Mouse (Mus musculus): Measurements from ENCODE around the gene Kmt5a. TPM values are rescaled to one million over a fixed set of nuclear protein-coding genes. Genes with fewer than 3 reads are reported as not detected.

Gene Kmt5a
- 58.7 TPM for polyA plus RNA-seq (2015; fragmentation: Illumina TruSeq; extraction: RNeasy Lipid Tissue Mini Kit (QIAGEN cat#74804); ENCODE audit: insufficient read depth, low replicate concordance)

GRCm38 (mm10) chr5:124439447-124440093, at the start of gene Kmt5a:
TSS of gene Kmt5a (plus strand) at chr5:124439930.

GRCm38 (mm10) chr5:124425412-124426259, 14.1 kb upstream of the Kmt5a start, which contains the start of gene Sbno1:
TSS of gene Sbno1 (minus strand) at chr5:124426001.

GRCm38 (mm10) chr5:124482966-124483654, 43.4 kb downstream of the Kmt5a start, which contains the start of gene Snrnp35:
TSS of gene Snrnp35 (plus strand) at chr5:124483134.

Other genes with a start within 250 kb of the Kmt5a start
- 16.3 TPM for gene Pitpnm2, start 190.2 kb upstream of the Kmt5a start, polyA plus RNA-seq (2015; fragmentation: Illumina TruSeq; extraction: RNeasy Lipid Tissue Mini Kit (QIAGEN cat#74804); ENCODE audit: insufficient read depth, low replicate concordance)
- gene Mphosph9, start 112.0 kb upstream of the Kmt5a start, polyA plus RNA-seq (2015; fragmentation: Illumina TruSeq; extraction: RNeasy Lipid Tissue Mini Kit (QIAGEN cat#74804); ENCODE audit: insufficient read depth, low replicate concordance) = 25.4 TPM
- 15.1 TPM for gene 2810006K23Rik, start 111.8 kb upstream of the Kmt5a start, polyA plus RNA-seq (2015; fragmentation: Illumina TruSeq; extraction: RNeasy Lipid Tissue Mini Kit (QIAGEN cat#74804); ENCODE audit: insufficient read depth, low replicate concordance)
- gene Cdk2ap1, start 76.8 kb upstream of the Kmt5a start, polyA plus RNA-seq (2015; fragmentation: Illumina TruSeq; extraction: RNeasy Lipid Tissue Mini Kit (QIAGEN cat#74804); ENCODE audit: insufficient read depth, low replicate concordance) = 121 TPM
- 125 TPM for gene Sbno1, start 13.9 kb upstream of the Kmt5a start, polyA plus RNA-seq (2015; fragmentation: Illumina TruSeq; extraction: RNeasy Lipid Tissue Mini Kit (QIAGEN cat#74804); ENCODE audit: insufficient read depth, low replicate concordance)
- 16.5 TPM for gene Rilpl2, start 38.4 kb downstream of the Kmt5a start, polyA plus RNA-seq (2015; fragmentation: Illumina TruSeq; extraction: RNeasy Lipid Tissue Mini Kit (QIAGEN cat#74804); ENCODE audit: insufficient read depth, low replicate concordance)
- gene Snrnp35, start 43.2 kb downstream of the Kmt5a start, polyA plus RNA-seq (2015; fragmentation: Illumina TruSeq; extraction: RNeasy Lipid Tissue Mini Kit (QIAGEN cat#74804); ENCODE audit: insufficient read depth, low replicate concordance) = 8.1 TPM
- gene Rilpl1, start 91.5 kb downstream of the Kmt5a start, polyA plus RNA-seq (2015; fragmentation: Illumina TruSeq; extraction: RNeasy Lipid Tissue Mini Kit (QIAGEN cat#74804); ENCODE audit: insufficient read depth, low replicate concordance) = 4.2 TPM
- gene Tmed2, start 100.8 kb downstream of the Kmt5a start, polyA plus RNA-seq (2015; fragmentation: Illumina TruSeq; extraction: RNeasy Lipid Tissue Mini Kit (QIAGEN cat#74804); ENCODE audit: insufficient read depth, low replicate concordance) = 535 TPM
- gene Ddx55, start 112.9 kb downstream of the Kmt5a start, polyA plus RNA-seq (2015; fragmentation: Illumina TruSeq; extraction: RNeasy Lipid Tissue Mini Kit (QIAGEN cat#74804); ENCODE audit: insufficient read depth, low replicate concordance) = 27.8 TPM
- gene Eif2b1, start 139.2 kb downstream of the Kmt5a start, polyA plus RNA-seq (2015; fragmentation: Illumina TruSeq; extraction: RNeasy Lipid Tissue Mini Kit (QIAGEN cat#74804); ENCODE audit: insufficient read depth, low replicate concordance) = 39.0 TPM
- gene Gtf2h3, start 139.2 kb downstream of the Kmt5a start, polyA plus RNA-seq (2015; fragmentation: Illumina TruSeq; extraction: RNeasy Lipid Tissue Mini Kit (QIAGEN cat#74804); ENCODE audit: insufficient read depth, low replicate concordance) = 35.5 TPM
- 47.7 TPM for gene Atp6v0a2, start 188.6 kb downstream of the Kmt5a start, polyA plus RNA-seq (2015; fragmentation: Illumina TruSeq; extraction: RNeasy Lipid Tissue Mini Kit (QIAGEN cat#74804); ENCODE audit: insufficient read depth, low replicate concordance)